Mouse (Mus musculus): ENCODE measurements around the gene Tlk1.
"Not testable (repeated sequence)": the region's sequence is repeated elsewhere in the genome, so short reads cannot be mapped to it uniquely, and the experiment has no call there.

Tlk1 gene

DNA sequence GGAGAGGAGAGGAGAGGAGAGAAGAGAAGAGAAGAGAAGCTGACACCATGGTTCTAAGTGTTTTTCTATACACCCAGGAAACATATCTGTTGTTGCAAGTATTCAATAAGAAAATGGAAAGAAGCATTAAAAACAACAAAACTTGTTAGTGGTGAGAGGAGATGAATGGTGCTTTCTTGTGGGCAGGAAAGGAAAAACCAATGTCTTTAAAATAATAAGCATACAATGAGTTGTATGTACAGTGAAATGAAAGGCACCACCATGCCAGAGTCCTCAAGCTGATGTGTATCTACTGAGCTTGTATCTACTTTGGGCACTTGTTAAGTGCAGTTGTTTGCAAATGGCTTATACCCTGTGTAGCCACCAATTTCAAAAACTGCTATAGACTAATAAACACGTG is 7.7 kb upstream of the Tlk1 start:
- DNase-seq (ENCODE audit: low read depth, low spot score), result peak; percentile 58

DNA sequence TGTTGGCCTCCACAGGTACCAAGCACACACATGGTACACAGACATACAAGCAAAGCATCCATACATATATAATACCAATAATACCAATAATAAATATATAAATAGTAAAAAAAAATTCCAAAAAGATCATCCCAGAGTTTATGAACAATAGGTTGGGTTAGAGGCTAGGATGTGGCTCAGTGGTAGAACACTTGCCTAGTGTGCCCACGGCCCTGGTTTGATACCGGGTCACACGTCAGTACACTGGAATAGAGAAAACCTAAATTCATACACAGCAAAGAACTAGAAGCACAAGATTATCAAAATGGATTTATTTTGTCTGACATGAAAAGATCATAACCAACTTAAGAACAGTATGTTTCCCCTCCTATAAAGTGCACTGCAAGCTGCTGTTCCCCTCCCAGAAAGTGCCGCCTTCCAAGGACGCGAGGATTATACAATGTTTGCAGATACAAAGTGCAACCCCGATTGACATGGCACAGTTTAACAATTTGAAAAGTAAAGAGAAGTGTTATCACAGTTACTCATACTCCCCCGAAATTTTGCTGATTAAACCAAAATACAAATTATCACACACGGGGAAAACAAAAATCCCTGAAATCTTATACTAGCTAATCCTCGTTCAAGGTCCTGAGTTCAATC is 6.3 kb upstream of the Tlk1 start:
- DNase-seq (ENCODE audit: low read depth, low spot score), result no peak

DNA sequence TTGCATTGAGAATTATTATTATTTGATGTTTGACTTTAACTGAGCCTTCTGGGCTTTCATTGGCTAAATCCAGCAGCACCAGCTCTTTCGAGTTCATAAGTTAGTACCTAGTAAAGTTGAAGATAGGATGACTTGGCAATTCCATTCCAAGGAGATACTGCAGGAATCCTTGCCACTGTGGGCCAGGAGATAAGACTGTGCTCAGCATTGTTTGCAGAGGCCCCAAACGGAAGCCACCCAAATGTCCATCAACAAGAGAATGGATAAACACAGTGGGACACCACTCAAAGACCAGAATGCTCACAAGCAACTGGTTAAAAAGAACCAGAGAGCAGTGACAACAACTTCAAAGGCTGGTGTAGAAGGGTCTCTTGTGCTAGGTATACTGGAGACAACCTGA is 5.2 kb upstream of the Tlk1 start:
- DNase-seq (ENCODE audit: low read depth, low spot score), result no peak

DNA sequence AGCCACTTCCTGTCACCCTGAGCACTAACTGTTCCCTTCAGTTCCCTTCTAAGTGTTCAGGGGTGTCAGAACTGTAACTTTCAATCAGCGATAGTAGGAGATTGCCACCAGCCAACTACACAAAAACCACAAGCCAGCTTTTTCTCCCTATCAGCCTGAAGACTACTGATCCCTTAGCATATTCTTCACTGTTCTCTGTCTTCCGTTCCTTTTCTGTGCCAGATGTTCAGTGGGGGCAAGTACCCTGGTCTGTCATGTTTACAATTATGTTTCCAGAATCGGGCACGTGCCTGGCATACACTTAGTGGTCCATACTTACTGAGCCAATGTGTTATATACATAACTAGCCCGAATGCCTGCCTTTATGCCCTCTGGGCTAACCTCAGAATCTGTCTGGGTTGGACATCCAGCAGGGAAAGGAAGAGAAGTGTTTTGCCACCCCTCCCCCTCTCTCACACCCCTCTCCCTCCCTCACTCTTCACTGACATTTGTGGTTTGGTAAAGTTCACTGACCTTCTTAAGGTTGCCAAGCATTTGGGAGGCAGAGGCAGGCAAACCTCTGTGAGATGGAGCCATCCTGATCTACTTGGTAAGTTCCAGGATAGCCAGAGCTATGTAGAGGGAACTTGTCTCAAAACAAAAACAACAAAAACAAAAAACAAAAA is 4.5 kb upstream of the Tlk1 start:
- no peak for DNase-seq (ENCODE audit: low read depth, low spot score)

DNA sequence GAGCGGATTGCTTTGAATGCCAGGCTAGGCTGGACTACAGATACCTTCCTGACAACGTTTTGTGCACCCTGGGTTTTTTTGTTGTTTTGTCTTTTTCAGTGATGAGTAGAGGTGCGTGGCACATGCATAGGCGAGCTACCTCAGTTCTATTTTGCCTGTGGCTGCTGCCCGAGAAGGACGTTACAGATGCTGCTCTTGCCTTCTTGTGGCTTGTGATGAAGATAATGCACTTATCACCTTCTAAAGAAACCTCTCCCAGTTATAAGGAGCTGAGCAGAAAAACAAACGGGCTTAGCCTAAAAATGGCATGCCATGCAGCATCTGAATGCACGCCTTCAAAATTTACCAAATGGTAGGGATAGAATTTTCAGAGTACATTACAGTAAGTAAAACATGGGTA is 2.3 kb upstream of the Tlk1 start:
- no peak for DNase-seq (ENCODE audit: low read depth, low spot score)

DNA sequence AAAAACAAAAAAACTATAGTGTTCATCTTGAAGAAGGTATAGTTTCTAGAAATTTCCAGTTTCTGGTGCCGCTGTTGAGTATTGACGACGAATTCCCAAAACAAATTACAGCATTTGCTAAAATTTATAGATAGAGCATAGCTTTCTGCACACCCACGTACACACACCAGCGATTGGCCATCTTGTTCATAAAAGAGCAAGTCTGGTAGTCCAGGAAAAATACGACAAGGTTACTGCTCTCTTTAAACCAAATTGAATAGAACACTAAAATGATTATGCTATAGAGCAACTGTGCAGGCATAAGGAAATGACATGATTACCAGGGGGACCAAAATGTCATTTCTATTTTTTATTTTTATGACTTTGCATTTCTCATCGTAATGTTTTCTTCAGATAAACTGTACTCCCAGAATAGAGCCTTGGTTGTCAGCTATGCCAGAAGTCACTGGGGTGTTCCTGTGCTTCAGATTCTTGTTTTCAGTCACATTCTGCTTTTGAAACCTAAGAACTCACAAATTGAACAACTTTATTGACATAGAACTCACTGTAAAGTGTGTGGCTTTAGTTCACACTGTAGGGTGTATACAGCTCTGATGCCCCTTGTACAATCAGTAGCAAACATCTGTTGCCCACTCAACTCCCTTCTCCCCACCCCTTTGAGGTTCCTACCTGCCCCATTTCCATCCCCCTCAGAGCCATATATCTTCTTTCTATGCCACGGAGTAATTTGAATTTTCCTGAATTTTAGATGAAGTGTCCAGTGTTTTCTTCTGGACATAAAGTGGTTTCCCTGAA is 1.1 kb upstream of the Tlk1 start:
- no peak for DNase-seq (ENCODE audit: low read depth, low spot score)

DNA sequence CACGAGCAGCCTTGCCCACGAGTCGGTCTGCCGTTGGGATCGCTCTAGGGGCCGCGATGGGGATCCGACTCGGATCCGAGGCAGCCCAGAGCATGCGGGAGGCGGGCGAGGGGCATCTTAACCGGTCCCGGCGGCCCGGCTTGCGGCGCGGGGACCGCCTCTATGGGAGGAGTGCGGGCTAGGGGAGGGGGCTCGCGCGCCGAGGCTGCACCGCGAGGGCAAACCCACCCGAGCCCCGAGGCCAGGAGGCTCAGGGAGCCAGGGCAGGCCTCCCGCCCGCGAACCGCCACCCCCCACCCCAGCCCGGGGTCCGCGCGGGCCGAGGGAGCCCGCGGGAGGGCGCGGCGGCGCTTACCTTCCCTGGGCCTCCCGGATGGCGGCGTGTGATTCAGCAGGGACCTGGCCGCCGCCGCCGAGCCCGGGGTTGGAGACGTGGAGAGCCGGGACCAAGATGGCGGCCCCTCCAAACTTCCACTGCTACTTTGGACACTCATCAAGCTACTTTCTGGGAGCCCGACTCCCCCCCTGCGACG is 624 bp downstream of the Tlk1 start:
- DNase-seq (ENCODE audit: low read depth, low spot score), result peak; percentile 82

DNA sequence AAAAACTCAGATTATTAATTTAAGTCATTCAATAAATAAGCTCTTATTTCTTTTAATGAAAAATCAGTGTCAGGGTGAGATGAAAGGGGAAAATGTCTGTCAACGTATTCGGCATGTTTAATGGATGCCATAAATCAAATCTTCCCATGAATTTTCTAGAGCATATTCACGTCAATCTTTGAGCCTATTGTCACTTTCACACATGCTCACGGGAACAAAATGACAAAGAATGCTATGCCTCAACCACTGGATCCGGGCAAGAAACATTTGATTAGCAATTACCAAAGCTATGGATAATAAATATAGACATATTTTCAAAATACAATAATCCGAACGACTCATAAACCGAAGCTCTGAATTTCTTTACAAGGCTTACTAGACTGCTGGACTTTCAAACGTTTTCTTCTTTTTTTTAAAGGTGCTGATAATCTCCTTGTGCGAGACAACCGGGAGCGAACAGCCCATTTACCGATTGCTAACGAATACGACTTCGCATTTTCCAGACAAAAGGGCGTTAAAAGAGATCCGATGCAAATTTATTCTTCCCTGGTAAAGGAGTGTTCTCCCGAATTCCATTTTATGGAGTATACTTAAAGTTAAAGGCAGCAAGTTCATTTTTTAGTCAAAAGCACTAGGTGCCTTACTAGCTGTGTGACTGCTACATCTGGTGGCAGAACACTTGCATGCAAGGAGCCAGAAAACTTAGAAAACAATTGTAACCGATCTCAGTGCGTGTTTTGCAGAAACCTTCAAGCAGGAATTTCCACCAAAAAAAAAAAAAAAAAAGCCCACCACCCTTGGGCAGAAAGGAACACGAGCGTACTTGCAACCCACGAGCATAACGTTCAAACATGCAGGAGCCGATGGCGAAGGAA is 1.4 kb downstream of the Tlk1 start:
- peak; percentile 77 for DNase-seq (ENCODE audit: low read depth, low spot score)

DNA sequence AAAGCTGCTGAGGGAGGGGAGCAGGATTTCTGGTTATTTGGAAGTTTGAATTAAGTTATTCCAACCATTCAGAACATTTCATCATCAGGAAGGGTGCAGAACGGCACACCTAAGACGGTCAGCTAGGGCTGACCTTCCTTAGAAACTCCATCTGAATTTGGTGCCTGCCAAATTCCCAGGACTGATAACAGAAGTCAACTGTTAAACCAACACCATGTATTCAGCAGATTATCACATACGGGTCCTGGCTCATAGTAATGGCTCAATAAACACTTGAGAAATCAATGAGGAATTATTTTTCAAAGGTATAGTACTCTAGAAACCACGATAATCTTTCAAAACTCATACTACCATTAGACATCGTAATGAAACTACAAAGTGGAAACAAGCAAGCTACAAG is 2.1 kb downstream of the Tlk1 start:
- DNase-seq (ENCODE audit: low read depth, low spot score), result no peak

DNA sequence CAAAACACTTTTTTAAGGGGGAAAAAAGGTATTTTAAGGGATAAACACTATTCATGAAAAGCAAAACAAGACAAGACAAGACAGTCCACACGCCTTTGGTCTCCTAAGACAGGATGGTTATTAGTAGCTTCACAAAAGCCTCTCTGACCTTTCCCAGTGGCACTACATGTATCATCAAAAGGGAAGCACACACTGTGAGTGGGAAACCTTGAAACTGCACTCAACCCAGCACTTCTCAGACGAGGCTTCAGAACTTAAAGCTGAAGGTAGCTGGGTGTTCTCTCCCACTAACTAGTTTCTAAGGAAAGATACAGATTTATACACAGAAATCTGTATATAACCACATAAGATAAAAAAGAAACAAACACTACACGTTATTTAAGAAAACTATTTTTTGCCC is 8.6 kb downstream of the Tlk1 start:
- no peak for DNase-seq (ENCODE audit: low read depth, low spot score)

DNA sequence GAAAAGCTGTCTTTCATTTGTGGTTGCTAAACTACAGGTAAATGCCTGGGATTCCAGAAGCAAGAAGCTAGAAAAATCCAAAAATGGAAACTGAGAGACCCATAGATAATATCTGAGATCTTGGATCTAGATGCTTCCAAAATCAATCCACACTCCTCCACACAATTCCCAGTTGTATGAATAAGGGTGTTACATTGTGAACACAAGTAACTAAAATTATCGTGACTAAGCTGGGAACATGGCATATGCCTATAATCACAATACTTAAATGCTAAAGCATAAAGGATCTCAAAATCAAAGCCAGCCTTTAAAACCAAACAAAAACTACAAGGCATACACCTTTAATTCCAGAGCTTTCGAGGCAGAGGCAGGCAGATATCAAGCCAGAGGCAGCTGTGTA is 9.5 kb downstream of the Tlk1 start:
- DNase-seq (ENCODE audit: low read depth, low spot score), result no peak

DNA sequence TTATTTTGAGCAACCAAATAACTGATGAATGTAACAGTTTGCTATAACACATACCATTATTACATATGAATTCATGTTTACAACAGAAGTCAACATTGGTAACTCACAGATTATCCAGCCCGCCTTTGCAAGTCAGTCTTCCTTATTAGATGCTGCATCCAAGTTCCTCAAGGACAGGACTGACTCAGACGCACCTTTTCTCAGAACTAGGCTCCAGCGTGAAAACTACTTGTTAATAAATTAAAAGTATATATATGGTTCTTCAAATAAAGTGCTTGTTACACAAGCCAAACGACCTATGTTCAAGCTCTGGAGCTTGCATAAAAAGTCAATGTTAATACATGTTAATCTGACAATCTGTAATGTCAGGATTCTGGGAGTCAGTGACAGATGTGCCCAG is 11.9 kb downstream of the Tlk1 start:
- no peak for DNase-seq (ENCODE audit: low read depth, low spot score)

DNA sequence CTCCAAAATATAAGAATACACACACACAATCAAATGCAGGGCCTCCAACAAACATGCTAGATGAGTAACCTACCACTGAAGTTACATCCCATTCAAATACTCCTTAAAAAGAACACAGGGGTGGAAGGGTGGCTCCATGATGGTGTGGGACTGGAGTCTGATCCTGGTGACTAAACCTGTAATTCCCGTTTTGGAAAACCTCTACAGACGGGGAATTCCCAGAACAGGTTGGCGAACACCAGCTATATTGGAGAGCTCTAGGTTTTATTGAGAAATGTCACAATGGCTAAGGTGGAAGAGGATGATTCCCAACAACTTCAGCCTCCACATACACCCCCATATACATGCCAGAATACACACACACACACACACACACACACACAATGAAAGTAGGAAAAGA is 14.1 kb downstream of the Tlk1 start:
- DNase-seq (ENCODE audit: low read depth, low spot score), result no peak

DNA sequence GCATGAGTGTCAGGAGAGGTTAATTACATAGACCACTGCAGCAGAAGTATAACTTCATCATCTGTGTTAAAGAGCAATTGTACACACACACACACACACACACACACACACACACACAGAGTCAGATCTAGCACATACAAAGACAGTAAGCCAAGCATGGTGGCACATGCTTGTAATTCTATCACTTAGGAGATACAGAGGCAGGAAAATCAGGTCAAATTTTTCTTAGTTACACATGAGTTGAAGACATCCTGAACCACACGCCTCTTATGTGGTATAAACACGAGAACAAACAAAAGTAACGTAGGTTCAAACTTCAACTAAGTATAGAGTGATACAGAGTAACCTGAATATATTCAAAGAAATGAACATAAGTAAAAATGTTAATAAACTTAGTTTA is 15.6 kb downstream of the Tlk1 start:
- peak; percentile 56 for DNase-seq (ENCODE audit: low read depth, low spot score)

DNA sequence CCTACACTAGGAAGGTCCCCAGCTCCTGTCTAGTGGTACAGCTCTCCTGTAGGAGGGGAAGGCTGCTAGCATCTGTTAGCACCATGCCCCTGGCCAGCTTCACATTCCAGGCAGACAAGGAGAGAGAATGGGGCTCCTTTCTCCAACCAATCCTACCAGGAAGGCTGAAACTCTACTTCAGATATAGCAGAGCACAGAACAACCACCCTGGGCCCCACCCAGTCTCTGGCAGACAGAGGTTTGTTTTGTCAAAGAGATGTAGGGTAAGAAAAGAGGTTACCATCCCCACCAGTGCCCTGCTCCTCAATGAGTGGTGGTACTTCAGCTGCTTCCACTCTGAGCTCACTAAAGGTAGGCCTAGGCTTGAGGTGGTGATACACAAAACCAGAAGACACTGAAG is 16.8 kb downstream of the Tlk1 start:
- no peak for DNase-seq (ENCODE audit: low read depth, low spot score)

DNA sequence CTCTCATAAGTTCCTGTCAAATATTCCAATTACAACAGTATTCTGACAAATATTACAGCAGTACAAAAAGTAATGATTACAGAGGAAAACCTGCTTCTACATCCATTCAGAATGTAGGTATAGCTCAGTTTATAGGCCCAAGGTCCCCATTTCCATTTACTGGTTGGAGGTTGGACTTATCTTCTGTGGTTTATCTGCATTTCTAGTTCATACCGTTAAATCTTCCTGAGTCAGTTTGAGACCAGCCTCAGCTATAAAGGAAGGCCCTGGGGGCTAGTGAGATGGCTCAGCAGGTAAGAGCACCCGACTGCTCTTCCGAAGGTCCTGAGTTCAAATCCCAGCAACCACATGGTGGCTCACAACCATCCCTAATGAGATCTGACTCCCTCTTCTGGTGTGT is 17.9 kb downstream of the Tlk1 start:
- DNase-seq (ENCODE audit: low read depth, low spot score), result not testable (repeated sequence)

DNA sequence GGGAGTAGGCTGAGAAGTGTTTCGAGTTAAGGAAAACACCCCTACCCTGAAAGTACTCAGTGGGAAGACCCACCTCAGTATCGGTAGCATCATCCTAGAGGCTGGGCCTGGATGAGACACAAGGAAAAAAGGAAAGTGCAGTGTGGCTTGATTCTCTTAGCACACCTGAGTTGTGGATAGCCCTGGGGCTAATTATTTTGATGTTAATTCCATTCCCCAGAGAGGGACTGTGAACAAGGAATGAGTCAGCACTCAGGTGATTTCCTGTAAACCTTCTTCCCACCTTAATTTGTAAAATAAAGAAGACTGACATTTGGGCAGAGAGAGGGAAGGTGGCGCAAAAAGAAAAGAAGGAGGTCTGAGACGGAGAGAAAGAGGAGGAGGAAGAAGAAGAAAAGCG is 19.5 kb downstream of the Tlk1 start:
- no peak for DNase-seq (ENCODE audit: low read depth, low spot score)

DNA sequence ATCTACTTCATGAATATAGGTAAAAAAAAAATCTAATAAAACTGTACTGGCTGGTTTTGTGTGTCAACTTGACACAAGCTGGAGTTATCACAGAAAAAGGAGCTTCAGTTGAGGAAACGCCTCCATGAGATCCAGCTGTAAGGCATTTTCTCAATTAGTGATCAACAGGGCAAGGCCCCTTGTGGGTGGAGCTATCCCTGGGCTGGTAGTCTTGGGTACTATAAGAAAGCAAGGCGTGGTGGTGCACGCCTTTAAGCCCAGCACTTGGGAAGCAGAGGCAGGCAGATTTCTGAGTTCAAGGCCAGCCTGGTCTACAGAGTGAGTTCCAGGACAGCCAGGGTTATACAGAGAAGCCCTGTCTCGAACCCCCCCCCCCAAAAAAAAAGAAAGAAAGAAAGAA is 21.8 kb downstream of the Tlk1 start:
- DNase-seq (ENCODE audit: low read depth, low spot score), result not testable (repeated sequence)

DNA sequence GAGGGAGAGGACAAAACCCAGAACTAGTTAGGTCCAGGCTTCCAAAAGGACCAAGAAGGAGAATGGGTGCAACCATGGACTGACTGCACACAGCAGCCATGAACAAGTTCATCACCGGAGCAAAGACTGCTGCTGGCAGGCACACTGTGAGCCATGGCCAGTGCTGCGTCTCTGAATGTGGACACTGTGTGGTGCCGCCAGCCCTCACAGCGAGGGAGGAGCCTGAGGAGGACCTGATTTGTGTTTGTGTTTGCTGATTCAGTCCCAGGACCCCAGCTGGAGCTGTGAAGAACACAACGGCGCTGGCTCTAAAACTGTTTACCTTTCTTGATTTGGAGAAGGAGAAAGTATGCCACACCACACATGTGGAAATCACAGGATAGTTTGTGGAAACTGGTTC is 22.9 kb downstream of the Tlk1 start:
- no peak for DNase-seq (ENCODE audit: low read depth, low spot score)

DNA sequence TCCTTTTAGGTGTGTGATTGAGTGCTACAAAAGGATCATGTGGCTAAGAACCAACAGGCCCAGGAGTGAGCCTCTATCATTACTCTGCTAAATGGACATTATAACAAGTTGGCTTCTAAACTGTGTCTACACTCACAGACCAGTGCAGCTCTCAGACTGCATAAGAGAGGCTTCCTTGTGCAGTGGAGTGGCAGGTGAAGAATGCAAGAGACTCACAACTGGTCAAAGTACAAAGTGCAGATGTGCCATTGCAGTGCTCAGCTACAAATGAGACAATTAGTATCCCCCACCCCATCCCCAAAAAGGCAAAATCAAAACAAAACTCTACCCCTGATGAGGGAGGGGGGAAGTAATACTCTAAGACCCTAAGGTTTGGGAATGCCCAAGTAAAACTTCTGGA is 24.0 kb downstream of the Tlk1 start:
- no peak for DNase-seq (ENCODE audit: low read depth, low spot score)

DNA sequence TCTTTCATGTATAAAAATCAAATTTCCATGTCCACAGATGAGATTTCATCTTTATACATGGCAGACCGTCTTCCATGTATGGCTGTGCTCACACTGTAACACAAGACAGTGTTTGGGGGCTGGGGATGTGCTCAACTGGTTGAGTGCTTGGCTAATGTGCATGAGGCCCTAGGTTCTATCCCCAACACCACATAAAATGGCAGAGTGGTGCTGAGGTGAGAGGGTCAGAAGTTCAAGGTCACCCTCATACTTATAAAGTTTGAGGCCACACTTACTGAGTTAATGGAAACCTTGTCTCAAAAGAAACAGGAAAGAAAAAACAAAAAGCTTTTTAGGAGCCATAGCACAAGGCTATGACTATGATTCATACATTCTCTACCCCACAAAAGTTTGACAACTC is 25.1 kb downstream of the Tlk1 start:
- DNase-seq (ENCODE audit: low read depth, low spot score), result no peak

DNA sequence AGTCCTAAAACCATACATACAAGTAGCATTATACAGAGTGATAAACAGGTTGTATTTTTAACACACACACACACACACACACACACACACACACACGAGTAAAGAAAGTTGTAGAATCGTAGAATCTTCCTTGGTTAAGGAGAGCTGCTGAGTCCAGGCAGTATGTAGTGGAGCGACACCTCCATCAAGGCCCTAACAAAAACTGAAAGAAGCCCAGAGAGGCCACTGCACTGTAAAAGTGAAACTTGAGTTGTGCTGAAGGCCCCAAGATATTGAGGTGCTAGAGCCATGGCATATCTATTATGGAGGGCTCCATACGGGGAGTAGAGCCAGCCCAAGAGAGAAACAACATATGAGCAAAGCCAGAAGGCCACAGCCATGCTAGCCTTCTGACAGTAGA is 32.3 kb downstream of the Tlk1 start:
- peak; percentile 29 for DNase-seq (ENCODE audit: low read depth, low spot score)
